Mouse (Mus musculus): ENCODE results near the gene Hist1h2bf. TPM values are rescaled to one million over a fixed set of nuclear protein-coding genes. Genes with fewer than 3 reads are reported as not detected.
A peak's percentile ranks its signal among the peaks of the same experiment; 100 is the strongest.
"Not testable (repeated sequence)": the region's sequence is repeated elsewhere in the genome, so short reads cannot be mapped to it uniquely, and the experiment has no call there.

Hist1h2bf gene
- polyA plus RNA-seq (2015; fragmentation: Nextera tagmentation; extraction: Ambion mirVana) = 6.0 and 6.9 TPM in 2 replicates

DNA sequence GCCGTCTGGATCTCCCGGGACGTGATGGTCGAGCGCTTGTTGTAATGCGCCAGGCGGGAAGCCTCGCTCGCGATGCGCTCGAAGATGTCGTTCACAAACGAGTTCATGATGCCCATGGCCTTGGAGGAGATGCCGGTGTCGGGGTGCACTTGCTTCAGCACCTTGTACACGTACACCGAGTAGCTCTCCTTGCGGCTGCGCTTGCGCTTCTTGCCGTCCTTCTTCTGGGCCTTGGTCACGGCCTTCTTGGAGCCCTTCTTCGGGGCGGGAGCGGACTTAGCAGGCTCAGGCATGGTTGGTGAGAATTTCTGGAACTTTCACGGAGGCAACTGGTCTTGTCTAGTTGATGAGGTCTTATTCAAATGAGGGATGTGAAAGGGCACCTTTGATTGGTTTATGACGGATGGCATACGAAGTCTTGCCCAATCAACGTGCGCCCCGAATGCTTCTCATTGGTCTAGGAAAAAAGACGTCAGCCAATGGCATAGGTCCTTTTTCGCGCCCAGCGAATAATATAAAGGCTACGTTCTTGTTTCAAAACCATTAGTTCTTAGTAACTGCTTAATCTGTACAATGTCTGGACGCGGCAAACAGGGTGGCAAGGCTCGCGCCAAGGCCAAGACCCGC lies at the start of gene Hist1h2bf, which contains the start of gene Hist1h2ad:
TSS of gene Hist1h2bf (minus strand) at position 299 of the 627 bp plus-strand sequence.
TSS of gene Hist1h2ad (plus strand) at position 484 of the 627 bp plus-strand sequence.
- Histone ChIP-seq H3K4me1 (peaks cover 26% of the 10 kb centered on the region), H3K4me3 (replicated peaks) (peak within 1 kb of the TSS; percentile 53), H3K9ac (peak within 1 kb of the TSS; percentile 63), H3K27ac (peak within 1 kb of the TSS; percentile 98), H3K4me2 (peak within 1 kb of the TSS; percentile 68)
- H3K9me3 ChIP-seq (replicated peaks); H3K36me3 ChIP-seq; H3K27me3 ChIP-seq: not testable (repeated sequence)
- under 1% methylated on average over 42 of the region's 42 CpGs for WGBS
- peak; percentile 93 for ATAC-seq (replicated peaks; ENCODE audit: low FRiP score)

DNA sequence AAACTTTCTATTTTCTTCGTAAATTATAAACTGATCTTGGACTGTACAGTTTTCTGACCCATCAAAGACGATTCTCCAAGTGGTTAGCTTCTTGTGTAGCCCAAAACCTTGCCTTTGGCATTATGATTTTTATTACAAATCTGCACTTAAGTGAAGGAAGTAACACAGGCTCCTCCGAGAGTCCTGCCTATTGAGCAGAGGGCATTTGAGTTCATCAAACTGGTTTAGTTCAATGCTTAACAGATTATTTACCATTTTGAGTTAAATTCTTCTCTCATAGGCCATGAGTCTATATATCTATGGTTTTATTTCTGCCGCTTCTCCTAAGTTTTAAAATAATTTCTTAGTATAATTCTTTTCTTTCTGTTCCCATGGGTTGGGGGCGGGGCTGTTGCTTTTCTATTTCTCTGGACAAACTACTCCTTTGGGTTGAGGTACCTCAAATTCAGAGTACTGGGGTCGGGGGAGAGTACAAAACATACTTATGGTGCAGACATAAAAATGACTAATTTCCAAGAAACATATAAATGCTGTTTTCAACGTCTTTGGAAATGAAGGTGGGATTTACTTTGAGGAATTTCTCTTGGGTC lies 49.0 kb upstream of the Hist1h2bf start:
- peaks cover 17% of the 10 kb centered on the region for H3K4me1 ChIP-seq
- no peaks in the 10 kb centered on the region for H3K36me3 ChIP-seq
- peak overlapping the region; percentile 84 for H3K4me2 ChIP-seq
- H3K27ac ChIP-seq = peak overlapping the region; percentile 99
- H3K4me3 ChIP-seq (replicated peaks) = peak overlapping the region; percentile 73
- ATAC-seq (replicated peaks; ENCODE audit: low FRiP score) = no peak
- no peaks in the 10 kb centered on the region for H3K27me3 ChIP-seq
- no peaks in the 10 kb centered on the region for H3K9me3 ChIP-seq (replicated peaks)
- 26% methylated on average over 7 of the region's 7 CpGs for WGBS
- H3K9ac ChIP-seq = peak overlapping the region; percentile 94; the same call in 1 of the 2 replicates

- peak; percentile 93 for ATAC-seq (replicated peaks; ENCODE audit: low FRiP score)
Observed at GRCm38 (mm10) chr13:23622175-23622671, 48.2 kb upstream of the Hist1h2bf start, which contains the start of gene Hist1h1e. Hist1h1e (minus strand) TSS chr13:23622558.

DNA sequence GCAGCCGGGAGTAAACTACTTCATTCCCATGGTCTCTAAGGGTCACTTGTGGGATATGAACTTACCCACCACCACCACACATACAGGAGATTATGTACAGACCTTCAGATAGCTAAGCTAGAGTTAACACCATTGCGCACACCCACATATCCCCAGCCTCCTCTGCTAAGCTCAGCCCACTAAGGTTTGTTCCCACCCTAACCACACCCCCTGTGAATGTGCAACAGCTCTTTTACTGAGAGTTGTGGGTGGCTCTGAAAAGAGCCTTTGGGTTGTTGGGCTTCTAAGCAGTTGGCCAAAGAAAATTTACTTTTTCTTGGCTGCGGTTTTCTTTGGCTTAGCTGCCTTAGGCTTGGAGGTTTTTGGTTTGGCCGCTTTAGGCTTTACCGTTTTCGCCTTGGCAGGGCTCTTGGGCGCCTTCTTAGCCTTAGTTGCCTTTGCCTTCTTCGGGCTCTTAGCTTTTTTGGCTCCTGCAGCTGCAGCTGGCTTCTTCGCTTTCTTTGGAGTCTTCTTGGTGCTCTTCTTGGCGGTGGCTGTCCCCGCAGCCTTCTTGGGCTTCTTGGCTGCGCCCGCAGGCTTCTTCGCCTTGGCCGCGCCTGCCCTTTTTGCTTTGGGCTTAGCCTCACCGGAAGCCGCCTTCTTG lies 47.7 kb upstream of the Hist1h2bf start:
- H3K4me1 ChIP-seq = peaks cover 17% of the 10 kb centered on the region
- peak; percentile 88 for ATAC-seq (replicated peaks; ENCODE audit: low FRiP score)
- H3K36me3 ChIP-seq = no peaks in the 10 kb centered on the region
- H3K4me3 ChIP-seq (replicated peaks) = peak overlapping the region; percentile 73
- H3K9ac ChIP-seq = peak overlapping the region; percentile 94
- peak overlapping the region; percentile 99 for H3K27ac ChIP-seq
- under 1% methylated on average over 18 of the region's 18 CpGs for WGBS
- no peaks in the 10 kb centered on the region for H3K9me3 ChIP-seq (replicated peaks)
- H3K4me2 ChIP-seq = peak overlapping the region; percentile 84
- H3K27me3 ChIP-seq = no peaks in the 10 kb centered on the region

More at GRCm38 (mm10) chr13:23622175-23622671, 48.2 kb upstream of the Hist1h2bf start, which contains the start of gene Hist1h1e:
- Histone ChIP-seq H3K4me1 (peaks cover 17% of the 10 kb centered on the region), H3K9ac (peak within 1 kb of the TSS; percentile 94), H3K4me3 (replicated peaks) (peak within 1 kb of the TSS; percentile 73), H3K27ac (peak within 1 kb of the TSS; percentile 99), H3K4me2 (peak within 1 kb of the TSS; percentile 84)
- H3K9me3 ChIP-seq (replicated peaks); H3K27me3 ChIP-seq; H3K36me3 ChIP-seq: not testable (repeated sequence)
- under 1% methylated on average over 53 of the region's 53 CpGs for WGBS

DNA sequence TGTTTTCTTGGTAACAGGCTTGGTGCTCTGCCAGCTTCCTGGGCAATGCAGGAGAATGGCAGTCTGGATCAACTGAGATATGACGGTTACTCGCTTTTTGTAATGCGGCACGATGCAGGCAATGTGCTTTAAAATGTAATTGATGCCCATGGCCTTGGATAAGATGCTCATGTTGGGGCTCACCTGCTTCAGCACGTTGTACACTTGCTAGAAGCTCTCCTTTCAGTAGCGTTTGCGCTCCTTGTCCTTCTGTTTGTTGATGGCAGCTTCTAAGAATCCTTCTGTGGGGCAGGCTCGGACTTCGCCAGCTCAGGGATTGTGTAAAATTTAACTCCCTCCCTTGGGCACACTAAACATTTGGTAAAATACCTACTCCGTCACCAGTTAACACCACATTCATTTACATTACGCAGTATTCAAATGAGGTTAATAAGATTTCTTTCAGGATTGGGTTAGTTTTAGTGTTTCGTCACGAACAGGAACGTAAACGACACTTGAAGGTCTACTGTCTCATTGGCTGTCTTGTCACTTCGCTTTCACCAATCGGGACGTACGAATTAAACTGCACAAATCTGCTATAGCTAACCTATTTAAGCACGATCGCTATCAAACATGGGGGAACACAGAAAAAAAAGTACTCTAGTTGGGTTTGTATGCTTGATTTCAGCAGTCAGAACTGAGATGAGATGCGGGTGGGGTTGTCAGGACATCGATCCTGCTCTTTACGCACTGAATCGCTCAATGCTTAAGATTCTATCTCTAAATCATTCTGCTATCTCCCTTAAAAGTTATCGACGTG lies 46.9 kb upstream of the Hist1h2bf start, which contains the start of gene Hist1h2be:
TSS of gene Hist1h2be (minus strand) at position 392 of the 799 bp plus-strand sequence.
- H3K36me3 ChIP-seq = no peaks in the 10 kb centered on the region
- peak within 1 kb of the TSS; percentile 99 for H3K27ac ChIP-seq
- no peaks in the 10 kb centered on the region for H3K27me3 ChIP-seq
- peaks cover 17% of the 10 kb centered on the region for H3K4me1 ChIP-seq
- H3K9me3 ChIP-seq (replicated peaks) = no peaks in the 10 kb centered on the region
- H3K4me3 ChIP-seq (replicated peaks) = peak within 1 kb of the TSS; percentile 73
- H3K9ac ChIP-seq = peak within 1 kb of the TSS; percentile 94
- under 1% methylated on average over 27 of the region's 27 CpGs for WGBS
- ATAC-seq (replicated peaks; ENCODE audit: low FRiP score) = peak; percentile 88
- H3K4me2 ChIP-seq = peak within 1 kb of the TSS; percentile 84

DNA sequence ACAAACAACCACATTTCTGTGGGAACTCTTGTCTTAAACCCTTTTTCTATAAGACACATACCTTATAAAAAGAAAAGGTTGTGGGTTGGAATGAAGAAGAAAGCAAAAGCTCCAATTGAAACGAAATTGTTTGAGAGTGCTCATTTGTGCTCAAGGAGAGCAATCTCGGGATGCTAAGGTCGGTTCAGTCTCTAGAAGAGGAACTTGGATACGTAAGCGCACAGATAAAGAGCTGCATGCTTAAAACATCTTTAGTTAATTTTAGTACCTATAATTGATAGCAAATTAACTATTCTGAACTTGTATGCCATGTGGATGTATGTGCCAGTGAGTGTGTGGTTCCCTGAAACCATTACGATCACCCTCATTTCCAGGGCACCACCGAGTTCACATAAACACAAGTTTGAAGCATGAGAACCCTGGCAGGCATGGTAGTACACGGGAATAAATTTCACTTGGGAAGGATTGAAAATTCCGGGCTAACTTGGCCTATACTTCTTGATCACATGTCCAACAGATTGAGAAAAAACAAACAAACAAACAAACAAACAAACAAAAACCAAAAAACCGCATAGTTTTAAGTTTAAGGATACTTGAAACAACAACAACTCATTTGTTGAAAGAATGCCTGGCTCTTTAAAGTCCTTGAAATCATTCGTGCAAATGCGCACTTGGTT lies 46.2 kb upstream of the Hist1h2bf start:
- 48% methylated on average over 12 of the region's 12 CpGs for WGBS
- Histone ChIP-seq H3K9me3 (replicated peaks) (no peaks in the 10 kb centered on the region), H3K9ac (peak overlapping the region; percentile 69), H3K36me3 (no peaks in the 10 kb centered on the region), H3K27me3 (no peaks in the 10 kb centered on the region), H3K4me1 (peaks cover 17% of the 10 kb centered on the region), H3K4me2 (peak overlapping the region; percentile 84), H3K4me3 (replicated peaks) (peak overlapping the region; percentile 73), H3K27ac (peak overlapping the region; percentile 99)
- ATAC-seq (replicated peaks; ENCODE audit: low FRiP score) = no peak

GRCm38 (mm10) chr13:23611638-23612037 lies 37.6 kb upstream of the Hist1h2bf start:
- no peaks in the 10 kb centered on the region for H3K27me3 ChIP-seq
- WGBS = 58% methylated on average over 3 of the region's 3 CpGs
- peak overlapping the region; percentile 48; the same call in 1 of the 2 replicates for H3K27ac ChIP-seq
- no peaks in the 10 kb centered on the region for H3K36me3 ChIP-seq
- peak; percentile 73 for ATAC-seq (replicated peaks; ENCODE audit: low FRiP score)
- no peak overlapping the region for H3K9ac ChIP-seq
- no peaks in the 10 kb centered on the region for H3K4me1 ChIP-seq
- no peaks in the 10 kb centered on the region for H3K9me3 ChIP-seq (replicated peaks)
- H3K4me2 ChIP-seq = no peak overlapping the region
- no peak overlapping the region for H3K4me3 ChIP-seq (replicated peaks)

GRCm38 (mm10) chr13:23610393-23610792 lies 36.4 kb upstream of the Hist1h2bf start:
- H3K9me3 ChIP-seq (replicated peaks) = no peaks in the 10 kb centered on the region
- H3K9ac ChIP-seq = no peak overlapping the region
- no peak overlapping the region for H3K27ac ChIP-seq
- no peaks in the 10 kb centered on the region for H3K4me1 ChIP-seq
- no peaks in the 10 kb centered on the region for H3K36me3 ChIP-seq
- no peaks in the 10 kb centered on the region for H3K27me3 ChIP-seq
- no peak overlapping the region for H3K4me3 ChIP-seq (replicated peaks)
- no peak overlapping the region for H3K4me2 ChIP-seq
- ATAC-seq (replicated peaks; ENCODE audit: low FRiP score) = no peak
- 59% methylated on average over 2 of the region's 2 CpGs for WGBS

DNA sequence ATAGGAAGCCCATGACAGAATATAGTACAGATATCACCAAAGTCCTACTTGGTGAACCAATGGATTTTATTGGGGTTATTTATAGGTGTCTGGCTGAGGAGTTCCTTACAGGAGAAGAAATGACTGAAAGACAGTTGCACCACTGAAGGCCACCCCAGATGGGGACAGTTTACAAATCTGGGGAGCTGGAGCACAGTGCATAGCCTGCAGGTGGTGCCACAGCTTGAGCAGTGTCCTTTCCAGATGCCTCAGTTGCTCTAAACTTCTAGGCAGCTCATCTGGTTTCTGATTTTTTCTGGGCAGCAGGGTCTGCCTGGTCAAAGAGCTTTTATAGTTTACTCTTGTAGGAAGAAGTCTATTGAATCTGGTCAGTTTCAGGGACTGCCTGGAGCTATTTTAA lies 35.8 kb upstream of the Hist1h2bf start:
- ATAC-seq (replicated peaks; ENCODE audit: low FRiP score) = no peak
- Histone ChIP-seq H3K4me1 (no peaks in the 10 kb centered on the region), H3K4me3 (replicated peaks) (no peak overlapping the region), H3K27ac (no peak overlapping the region), H3K9ac (no peak overlapping the region), H3K27me3 (no peaks in the 10 kb centered on the region), H3K36me3 (no peaks in the 10 kb centered on the region), H3K4me2 (no peak overlapping the region), H3K9me3 (replicated peaks) (no peaks in the 10 kb centered on the region)

DNA sequence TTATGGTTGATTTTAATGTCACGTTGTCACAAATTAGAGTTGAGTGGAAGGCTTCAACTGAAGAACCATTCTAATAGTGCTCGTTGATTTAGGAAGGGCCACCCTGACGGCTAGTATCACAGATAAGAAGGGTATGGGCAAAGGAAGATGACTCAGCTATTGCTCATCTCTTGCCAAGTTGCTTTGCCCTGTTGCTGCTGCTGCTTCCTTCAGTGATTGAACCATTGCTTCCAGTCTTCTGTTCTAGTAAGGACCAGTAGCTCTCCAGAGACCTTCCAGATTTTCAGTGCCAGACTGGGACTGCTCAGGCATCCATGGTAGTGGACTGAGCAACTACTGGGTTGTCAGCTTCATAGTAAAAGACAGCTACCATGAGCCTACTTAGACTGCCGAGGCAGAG lies 35.2 kb upstream of the Hist1h2bf start:
- 78% methylated on average over 4 of the region's 4 CpGs for WGBS
- Histone ChIP-seq H3K27me3 (no peaks in the 10 kb centered on the region), H3K4me2 (no peak overlapping the region), H3K9ac (no peak overlapping the region), H3K27ac (no peak overlapping the region), H3K4me1 (0 out of 2 replicates have a peak, but pooled peaks cover 3% of the 10 kb centered on the region), H3K36me3 (no peaks in the 10 kb centered on the region), H3K4me3 (replicated peaks) (no peak overlapping the region), H3K9me3 (replicated peaks) (no peaks in the 10 kb centered on the region)
- no peak for ATAC-seq (replicated peaks; ENCODE audit: low FRiP score)

DNA sequence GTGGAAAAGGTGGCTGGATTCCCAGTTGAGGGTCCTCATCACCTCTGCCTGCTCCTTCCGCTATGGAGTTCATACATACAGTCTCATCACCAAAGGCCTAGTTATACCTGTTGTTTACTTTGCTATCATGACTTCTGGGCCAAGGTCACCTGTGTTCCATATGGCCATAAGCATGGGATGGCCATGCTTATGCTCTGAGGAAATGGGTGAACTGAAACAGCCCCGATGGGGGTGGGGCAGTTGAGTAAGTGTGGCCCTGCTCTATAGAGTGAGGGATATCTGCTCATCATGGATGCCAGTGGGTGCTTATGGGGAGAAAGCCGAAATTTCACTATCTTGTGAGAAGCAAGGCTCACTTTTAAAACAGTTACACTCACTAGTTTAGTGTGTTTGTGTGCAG lies 31.1 kb upstream of the Hist1h2bf start:
- ATAC-seq (replicated peaks; ENCODE audit: low FRiP score) = no peak
- H3K4me3 ChIP-seq (replicated peaks) = no peak overlapping the region
- H3K36me3 ChIP-seq = no peaks in the 10 kb centered on the region
- no peaks in the 10 kb centered on the region for H3K9me3 ChIP-seq (replicated peaks)
- H3K9ac ChIP-seq = no peak overlapping the region
- H3K27me3 ChIP-seq = no peaks in the 10 kb centered on the region
- H3K4me2 ChIP-seq = no peak overlapping the region
- WGBS = 84% methylated on average over 3 of the region's 3 CpGs
- no peak overlapping the region for H3K27ac ChIP-seq
- 0 out of 2 replicates have a peak, but pooled peaks cover 3% of the 10 kb centered on the region for H3K4me1 ChIP-seq

Data from kidney, embryonic 15.5 days (tissue).